In genomic region chr11:106351941-106352340, GRCm38 (mm10) we compare ENCODE assay signal across 29 mouse cellular contexts. TPM values are rescaled to one million over a fixed set of nuclear protein-coding genes. Genes with fewer than 3 reads are reported as not detected.
"Had no signal": no experiment of that assay in that cellular context is flagged by ENCODE, and none has a peak within 500 bp of the region (broad histone marks: within the 10 kb centered on the region; RNA-seq: fewer than 3 reads in every experiment).

No protein-coding gene starts in this region.

- H3K9me3 ChIP-seq: limb, embryonic 10.5 days; limb, embryonic 13.5 days; liver, embryonic 12.5 days; liver, embryonic 15.5 days; lung, embryonic 15.5 days; megakaryocyte, embryonic 14.5 days; midbrain, embryonic 10.5 days; midbrain, embryonic 13.5 days had no signal

- H3K9ac ChIP-seq: limb, embryonic 13.5 days; liver, embryonic 12.5 days; liver, embryonic 15.5 days; lung, embryonic 15.5 days; midbrain, embryonic 13.5 days had no signal

- ATAC-seq: liver, embryonic 12.5 days; midbrain, embryonic 13.5 days; midbrain, embryonic 16.5 days had no signal

- DNase-seq: kidney, postnatal 25 days; layer of hippocampus, adult 9-11 months; liver; lung, adult 18-20 months; lung, postnatal 10 days; lung, postnatal 36 days; thymus, adult 18-20 months; thymus, postnatal 14 days had no signal

- H3K27me3 ChIP-seq: limb, embryonic 13.5 days; liver, embryonic 15.5 days; lung, embryonic 15.5 days; midbrain, embryonic 13.5 days had no signal

- H3K27ac ChIP-seq: kidney, postnatal 0 days; layer of hippocampus, adult 2 months; limb, embryonic 13.5 days; liver, embryonic 12.5 days; liver, embryonic 15.5 days; lung, embryonic 15.5 days; midbrain, embryonic 13.5 days had no signal

- H3K4me1 ChIP-seq: liver, embryonic 12.5 days; midbrain, embryonic 13.5 days had no signal

- H3K36me3 ChIP-seq: limb, embryonic 10.5 days; limb, embryonic 13.5 days; liver, embryonic 12.5 days; liver, embryonic 15.5 days; lung, embryonic 15.5 days; midbrain, embryonic 10.5 days; midbrain, embryonic 13.5 days had no signal

- H3K4me3 ChIP-seq: layer of hippocampus, adult 2 months; limb, embryonic 10.5 days; limb, embryonic 13.5 days; liver, embryonic 12.5 days; liver, embryonic 15.5 days; lung, embryonic 15.5 days; megakaryocyte, embryonic 14.5 days; midbrain, embryonic 10.5 days; midbrain, embryonic 13.5 days; myocyte had no signal

- H3K4me2 ChIP-seq: limb, embryonic 13.5 days; liver, embryonic 12.5 days; liver, embryonic 15.5 days; lung, embryonic 15.5 days; midbrain, embryonic 13.5 days had no signal

RNA-seq across cellular contexts. Expression of gene Scn4a, which starts 1.1 kb away (rescaled TPM):
- total RNA-seq: layer of hippocampus, adult 2 months; left cerebral cortex, adult 18-20 months; left cerebral cortex, postnatal 25 days had no signal
- polyA plus RNA-seq: limb, embryonic 10.5 days; liver, embryonic 12.5 days; midbrain, embryonic 16.5 days; neural tube, embryonic 14.5 days had no signal

RNA-seq across cellular contexts. Expression of gene Prr29, which starts 13.3 kb away (rescaled TPM):
- total RNA-seq: layer of hippocampus, adult 2 months; layer of hippocampus, postnatal 25 days; left cerebral cortex, adult 18-20 months; left cerebral cortex, postnatal 25 days; monocyte, adult 5-6 weeks had no signal
- polyA plus RNA-seq: limb, embryonic 10.5 days; liver, embryonic 12.5 days; liver, embryonic 15.5 days; midbrain, embryonic 13.5 days; midbrain, embryonic 16.5 days; neural tube, embryonic 11.5 days; neural tube, embryonic 14.5 days had no signal

RNA-seq across cellular contexts. Expression of gene Icam2, which starts 35.9 kb away (rescaled TPM):
- polyA plus RNA-seq: myocyte had no signal

RNA-seq across cellular contexts. Expression of gene Cd79b, which starts 37.4 kb away (rescaled TPM):
- total RNA-seq: layer of hippocampus, adult 2 months; left cerebral cortex, adult 18-20 months had no signal
- polyA plus RNA-seq: myocyte had no signal

RNA-seq across cellular contexts. Expression of gene Gh, which starts 50.3 kb away (rescaled TPM):
- total RNA-seq: layer of hippocampus, adult 2 months; layer of hippocampus, postnatal 25 days; left cerebral cortex, adult 18-20 months; left cerebral cortex, postnatal 25 days; monocyte, adult 5-6 weeks had no signal
- polyA plus RNA-seq: kidney, embryonic 14.5 days; kidney, postnatal 0 days; limb, embryonic 10.5 days; limb, embryonic 13.5 days; liver, embryonic 12.5 days; liver, embryonic 15.5 days; lung, embryonic 15.5 days; midbrain, embryonic 10.5 days; midbrain, embryonic 13.5 days; myocyte; neural tube, embryonic 11.5 days; neural tube, embryonic 14.5 days; stomach, embryonic 16.5 days; testis, adult 2 months had no signal
